Mouse (Mus musculus) megakaryocyte-erythroid progenitor cell, adult 5-6 weeks (primary cell): ENCODE measurements around the gene Tnfrsf11a. TPM values are rescaled to one million over a fixed set of nuclear protein-coding genes. Genes with fewer than 3 reads are reported as not detected.
A peak's percentile ranks its signal among the peaks of the same experiment; 100 is the strongest.

Source experiments
- ATAC-seq: replicated peaks from 2 replicates; pipeline ENCODE4 v1.8.0; 2016; ENCODE audit warnings: mild to moderate bottlenecking, inconsistent platforms; ENCODE audit not compliant: severe bottlenecking, poor library complexity, low FRiP score, low TSS enrichment
- total RNA-seq, 2 experiments: library from RNA; stranded (forward) in 1 of 2; stranded (reverse) in 1 of 2; fragments of 200-1000, 215-1000 nt in 1 of 2; fragments of >200 nt in 1 of 2; fragmentation: Nextera tagmentation in 1 of 2; gene quantifications; 2 replicates each; pipeline ENCODE4 v1.2.3; 2014 to 2017

Gene Tnfrsf11a
- total RNA-seq, 2 experiments from 2014 or later: not detected

DNA sequence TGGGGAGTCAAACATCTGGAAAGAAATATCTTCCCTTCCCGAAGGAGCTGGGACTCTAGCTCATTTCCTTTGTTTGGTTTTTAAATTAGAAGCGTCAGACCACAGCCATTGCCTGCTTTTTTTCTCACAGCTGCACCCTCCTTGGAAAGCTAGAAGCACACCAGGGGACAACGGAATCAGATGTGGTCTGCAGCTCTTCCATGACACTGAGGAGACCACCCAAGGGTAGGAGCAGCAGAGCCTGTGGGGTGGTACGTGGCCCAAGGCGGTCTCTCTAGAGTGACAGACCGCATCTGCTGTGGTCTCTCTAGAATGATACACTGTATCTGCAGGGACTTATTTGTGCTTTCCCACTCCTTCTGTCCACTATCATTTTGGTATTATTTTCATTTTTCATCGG lies 39.2 kb downstream of the Tnfrsf11a start:
- ATAC-seq: no peak

DNA sequence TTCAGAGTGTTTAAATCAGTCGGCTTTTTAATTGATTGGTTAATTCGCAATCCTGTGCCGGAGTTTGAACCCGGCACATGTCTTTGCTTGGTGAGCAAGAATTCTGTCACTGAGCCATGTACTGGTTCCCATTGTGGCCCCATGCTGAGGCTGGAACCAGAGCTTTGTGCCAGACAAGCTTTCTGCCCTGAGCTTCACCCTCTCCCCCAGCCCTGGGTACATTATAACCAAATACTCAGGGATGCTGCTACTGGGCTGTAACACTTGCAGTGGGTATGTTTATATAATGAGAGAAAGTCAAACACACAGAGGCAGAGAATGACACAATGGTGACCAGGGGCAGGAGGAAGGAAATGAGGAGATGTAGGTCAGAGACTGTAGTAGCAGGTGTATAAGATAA lies 43.8 kb downstream of the Tnfrsf11a start:
- no peak for ATAC-seq

DNA sequence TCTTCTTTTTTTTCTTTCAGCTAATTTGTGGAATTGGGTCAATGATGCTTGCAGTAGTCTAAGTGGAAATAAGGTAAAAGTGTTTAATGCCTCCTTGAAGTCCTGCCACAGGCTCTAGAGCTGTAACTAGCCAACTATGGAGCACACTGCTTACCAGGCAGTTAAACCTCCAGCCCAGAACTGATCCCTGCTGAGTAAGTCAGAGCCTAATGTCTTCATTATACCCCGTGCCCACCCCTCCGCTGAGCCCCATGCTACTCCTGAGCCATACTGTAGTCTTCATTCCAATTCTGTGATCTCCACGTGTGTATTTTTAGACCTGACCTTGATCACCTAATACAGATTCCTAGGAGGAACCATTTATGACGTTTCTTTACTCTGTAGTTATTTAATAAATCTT lies 44.5 kb downstream of the Tnfrsf11a start:
- ATAC-seq: no peak

DNA sequence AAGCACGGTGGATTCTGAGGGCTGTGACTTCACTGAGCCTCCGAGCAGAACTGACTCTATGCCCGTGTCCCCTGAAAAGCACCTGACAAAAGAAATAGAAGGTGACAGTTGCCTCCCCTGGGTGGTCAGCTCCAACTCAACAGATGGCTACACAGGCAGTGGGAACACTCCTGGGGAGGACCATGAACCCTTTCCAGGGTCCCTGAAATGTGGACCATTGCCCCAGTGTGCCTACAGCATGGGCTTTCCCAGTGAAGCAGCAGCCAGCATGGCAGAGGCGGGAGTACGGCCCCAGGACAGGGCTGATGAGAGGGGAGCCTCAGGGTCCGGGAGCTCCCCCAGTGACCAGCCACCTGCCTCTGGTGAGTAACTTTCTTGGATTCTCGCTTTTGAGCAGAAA lies 46.9 kb downstream of the Tnfrsf11a start:
- no peak for ATAC-seq

DNA sequence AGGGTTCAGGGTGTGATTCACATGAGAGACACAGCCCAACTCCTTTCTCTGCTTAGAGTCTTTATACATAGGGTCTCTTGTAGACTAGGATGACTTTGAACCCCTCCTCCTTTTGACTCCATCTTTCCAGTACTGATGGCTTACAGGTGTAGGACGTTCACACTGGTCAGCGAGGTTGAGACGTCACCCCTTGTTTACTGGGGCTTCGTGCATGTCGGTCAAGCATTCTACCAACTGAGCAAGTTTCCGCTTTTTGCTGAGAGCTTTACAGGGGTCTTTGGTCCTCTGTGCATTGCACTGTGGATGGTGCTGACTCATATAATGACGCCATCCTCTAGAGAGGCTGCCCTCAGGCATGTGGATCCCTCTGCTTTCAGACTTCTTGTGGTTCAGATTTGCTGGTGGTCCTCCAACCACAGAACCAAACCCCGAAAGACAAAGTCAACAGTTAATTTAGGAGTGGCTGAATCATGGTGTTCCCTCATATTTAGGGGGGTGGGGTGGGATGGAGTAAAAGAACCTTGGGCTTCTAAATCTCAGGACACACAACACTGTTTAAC lies 47.3 kb downstream of the Tnfrsf11a start:
- no peak for ATAC-seq

DNA sequence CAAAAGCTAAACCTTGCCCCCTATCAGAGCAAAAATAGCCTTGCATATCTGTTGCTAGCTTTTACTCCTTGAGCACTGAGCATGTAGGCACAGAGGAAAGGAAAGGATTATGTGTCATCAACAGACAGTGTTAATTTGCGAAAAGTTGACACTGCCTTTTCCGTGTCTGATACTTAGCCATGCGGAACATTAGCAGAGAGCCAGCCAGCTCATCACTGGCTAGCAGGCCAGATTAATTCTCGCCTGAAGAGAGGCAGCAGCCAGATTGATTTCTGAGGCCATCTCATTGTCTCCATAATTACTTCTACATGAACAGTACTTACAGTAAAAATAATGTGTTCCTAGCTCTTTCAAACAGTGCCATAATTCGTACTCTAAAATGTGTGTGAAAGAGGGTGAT lies 48.7 kb downstream of the Tnfrsf11a start:
- ATAC-seq: no peak

DNA sequence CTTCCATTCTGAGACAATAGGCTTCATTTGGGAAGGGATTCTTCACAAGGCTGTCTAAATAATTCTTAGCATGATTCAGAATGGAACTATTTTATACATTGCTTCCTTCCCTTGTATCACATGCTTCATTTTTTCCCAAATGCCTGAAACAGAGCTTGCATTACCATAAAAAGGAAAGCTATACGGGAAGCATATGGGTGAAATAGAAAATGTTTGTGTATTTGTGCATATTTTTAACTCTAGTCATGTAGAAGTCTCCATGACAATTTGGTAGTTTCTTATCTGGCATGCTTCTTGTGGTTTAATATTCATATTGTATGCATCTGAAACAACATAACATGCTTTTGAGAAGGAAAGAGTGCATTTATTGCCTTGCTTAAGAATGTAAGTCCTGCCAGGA lies 52.3 kb downstream of the Tnfrsf11a start:
- no peak for ATAC-seq

DNA sequence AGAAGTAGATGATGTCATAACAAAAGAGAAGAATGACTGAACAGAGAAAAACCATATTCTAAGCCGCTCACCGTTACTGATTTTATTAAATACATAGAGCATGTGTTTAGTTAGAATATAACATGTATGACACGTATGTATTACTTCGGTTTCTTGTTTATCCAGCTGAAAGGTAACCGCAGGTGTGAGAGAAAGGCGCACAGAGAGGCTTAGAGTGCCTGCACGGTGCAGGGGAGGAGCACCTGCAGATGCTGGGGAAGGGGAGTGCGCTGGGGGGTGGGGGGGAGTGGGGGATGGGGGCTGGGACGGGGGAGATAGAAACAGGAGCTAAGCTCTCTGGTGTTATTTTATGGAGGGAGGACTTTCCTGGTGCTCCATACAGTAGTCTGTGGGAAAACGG lies 62.4 kb downstream of the Tnfrsf11a start:
- no peak for ATAC-seq

DNA sequence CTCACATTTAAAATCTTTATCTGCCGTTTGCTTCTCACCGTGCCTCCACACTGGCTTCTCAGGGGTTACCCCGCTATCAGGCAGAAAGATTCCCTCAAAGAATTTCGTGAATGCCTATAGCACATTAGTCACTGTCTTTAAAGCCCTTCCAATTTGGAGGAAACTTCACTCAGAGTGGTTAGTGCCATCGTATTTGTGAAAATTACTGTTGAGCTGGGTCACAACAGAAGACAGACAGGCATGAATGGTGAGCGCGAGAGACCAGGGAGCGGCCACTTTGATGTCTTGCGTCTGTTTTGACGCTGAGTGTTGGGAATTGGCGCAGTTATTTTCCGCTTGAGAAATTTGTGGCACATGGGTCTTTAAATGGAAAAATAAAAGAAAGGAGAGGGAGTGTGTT lies 62.9 kb downstream of the Tnfrsf11a start:
- no peak for ATAC-seq

DNA sequence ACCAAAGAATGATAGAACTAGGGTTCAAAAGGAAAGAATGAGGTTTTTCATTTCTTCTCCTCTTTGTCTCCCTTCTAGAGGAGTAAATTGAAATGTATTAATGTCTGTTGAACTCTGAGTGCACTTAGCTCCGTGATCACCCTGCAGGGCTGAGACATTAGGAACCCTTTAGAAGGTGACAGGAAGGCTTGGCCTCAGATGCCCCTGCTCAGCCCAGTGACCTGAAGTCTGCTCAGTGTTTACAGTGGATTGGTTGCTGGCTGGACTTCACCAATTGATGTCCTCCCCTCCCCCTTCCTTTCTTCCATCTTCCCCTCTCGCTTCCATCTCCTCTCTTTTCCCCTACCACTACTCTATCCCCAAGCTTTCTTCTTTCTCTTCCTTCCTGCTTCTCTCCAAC lies 63.3 kb downstream of the Tnfrsf11a start:
- ATAC-seq: no peak

DNA sequence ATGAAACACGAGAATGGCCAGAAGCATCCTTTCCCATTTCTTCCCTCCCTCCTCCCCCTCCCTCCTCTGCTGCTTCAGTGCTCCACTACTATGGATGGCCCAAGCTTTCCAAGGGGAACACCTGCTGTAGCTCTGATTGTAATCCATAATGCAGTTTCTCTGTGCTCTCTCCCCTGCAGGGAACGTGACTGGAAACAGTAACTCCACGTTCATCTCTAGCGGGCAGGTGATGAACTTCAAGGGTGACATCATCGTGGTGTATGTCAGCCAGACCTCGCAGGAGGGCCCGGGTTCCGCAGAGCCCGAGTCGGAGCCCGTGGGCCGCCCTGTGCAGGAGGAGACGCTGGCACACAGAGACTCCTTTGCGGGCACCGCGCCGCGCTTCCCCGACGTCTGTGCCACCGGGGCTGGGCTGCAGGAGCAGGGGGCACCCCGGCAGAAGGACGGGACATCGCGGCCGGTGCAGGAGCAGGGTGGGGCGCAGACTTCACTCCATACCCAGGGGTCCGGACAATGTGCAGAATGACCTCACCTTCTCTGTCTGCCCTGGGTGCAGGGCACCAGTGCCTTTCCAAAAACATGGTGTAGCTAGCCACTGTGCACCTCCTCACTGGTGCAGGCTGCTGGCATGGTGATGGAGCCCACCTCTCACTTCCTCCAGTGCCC lies 64.0 kb downstream of the Tnfrsf11a start:
- ATAC-seq: no peak

DNA sequence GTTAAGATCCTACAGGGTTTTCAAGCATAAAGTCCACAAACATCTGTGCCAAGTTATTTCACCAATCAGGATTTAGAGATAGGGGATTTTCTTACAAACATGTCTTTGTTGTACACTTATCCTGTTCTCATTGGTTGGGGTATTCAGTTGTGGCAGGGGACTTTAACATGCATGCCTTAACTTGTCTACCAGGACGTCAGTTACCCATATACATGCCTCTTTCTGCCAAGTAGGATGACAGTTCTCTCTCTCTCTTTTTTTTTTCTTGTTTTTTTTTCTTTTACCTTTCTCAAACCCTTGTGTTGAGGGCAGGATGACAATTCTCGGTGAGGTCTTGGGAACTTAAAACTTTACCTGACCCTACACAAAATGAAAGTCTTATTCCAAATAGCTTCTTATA lies 65.9 kb downstream of the Tnfrsf11a start:
- ATAC-seq: no peak

DNA sequence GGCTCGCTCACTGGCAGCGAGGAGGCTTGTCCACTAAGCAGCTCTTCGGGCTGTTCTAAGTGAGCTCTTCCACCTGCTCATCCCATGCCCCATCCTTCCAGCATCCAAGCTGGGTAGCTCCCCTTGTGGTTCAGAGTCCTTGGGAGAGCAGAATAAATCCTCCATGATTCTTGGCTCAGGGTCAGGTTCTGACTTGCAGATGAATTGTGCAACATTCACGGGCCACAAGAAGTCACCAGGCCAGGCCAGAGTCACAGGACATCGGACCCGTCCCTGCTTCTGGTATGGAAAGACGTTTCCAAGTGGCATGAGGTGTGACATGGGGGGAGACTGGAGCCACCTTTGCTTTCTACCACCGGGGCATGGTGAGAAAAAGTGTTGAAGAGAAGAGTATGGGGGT lies 68.3 kb downstream of the Tnfrsf11a start:
- ATAC-seq: no peak

DNA sequence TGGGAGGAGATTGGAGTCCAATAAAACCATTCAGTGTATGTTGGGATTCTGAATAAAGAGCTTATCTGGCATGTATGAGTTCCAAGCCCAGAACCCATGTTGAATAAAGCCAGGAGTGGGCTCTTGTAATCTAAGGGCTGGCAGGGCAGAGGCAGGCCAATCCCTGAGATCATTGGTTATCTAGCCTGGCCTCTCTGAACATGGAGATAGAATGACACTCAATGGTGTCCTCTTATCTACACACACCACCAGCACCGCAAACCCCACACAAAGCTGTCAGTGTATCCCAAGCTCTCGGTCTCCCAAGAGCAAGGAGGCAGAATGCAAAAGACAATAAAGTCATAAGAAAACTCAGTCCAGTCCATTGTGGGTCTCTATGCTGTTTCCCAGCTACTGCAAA lies 70.8 kb downstream of the Tnfrsf11a start:
- peak; percentile 99 for ATAC-seq

DNA sequence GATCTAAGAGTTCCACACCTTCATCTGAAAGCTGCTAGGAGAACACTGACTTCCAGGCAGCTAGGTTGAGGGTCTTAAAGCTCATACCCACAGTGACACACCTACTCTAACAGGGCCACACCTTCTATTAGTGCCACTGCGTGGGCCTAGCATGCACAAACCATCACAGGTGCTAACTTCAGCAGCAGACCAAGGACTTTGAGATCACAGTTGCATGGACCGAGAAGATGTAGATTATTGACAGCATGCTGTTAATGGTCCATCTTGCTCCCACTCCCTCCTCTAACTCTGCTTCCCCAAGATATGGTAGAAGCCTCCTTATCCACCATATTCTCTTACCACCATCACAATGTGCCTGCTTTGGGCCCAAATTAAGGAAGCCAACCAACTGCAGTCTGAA lies 79.2 kb downstream of the Tnfrsf11a start:
- ATAC-seq: no peak

DNA sequence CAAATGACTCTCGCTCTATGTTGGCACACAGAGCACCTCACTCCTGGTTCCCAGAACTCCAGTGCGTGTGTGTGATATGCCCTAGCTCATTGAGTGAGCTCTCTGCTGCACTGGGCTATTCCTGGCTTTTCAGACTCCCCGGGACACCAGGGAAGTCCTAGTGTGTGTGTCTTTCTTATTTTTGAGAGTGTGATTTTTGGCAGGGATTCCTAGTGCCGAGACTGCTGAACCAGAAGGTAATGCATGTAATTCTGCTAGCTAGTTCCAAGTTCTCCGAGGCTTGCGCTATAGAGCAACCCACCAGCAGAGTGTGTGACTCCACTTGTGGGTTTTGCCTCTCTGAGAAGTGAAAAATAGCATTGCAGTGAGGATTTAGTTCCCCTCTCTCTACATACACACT lies 96.1 kb downstream of the Tnfrsf11a start:
- no peak for ATAC-seq

DNA sequence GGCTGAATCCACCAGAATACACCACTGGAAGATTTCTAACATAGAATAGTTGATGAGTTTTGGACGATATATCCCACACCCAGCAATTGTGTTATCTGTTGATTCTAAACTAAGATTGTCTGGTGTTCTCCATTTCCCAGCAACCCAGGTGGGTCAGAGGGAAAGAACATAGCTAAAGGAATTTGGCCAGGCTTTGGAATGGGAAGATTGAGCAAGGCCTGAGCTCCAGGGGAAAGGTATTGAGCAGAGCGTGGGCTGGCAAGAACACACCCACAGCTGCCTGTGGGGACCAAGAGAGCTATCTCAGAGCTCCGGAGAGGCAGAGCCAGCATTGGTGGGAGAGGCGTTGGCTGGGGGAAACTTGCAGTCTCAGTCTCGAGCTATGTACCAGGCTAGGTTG lies 97.3 kb downstream of the Tnfrsf11a start:
- no peak for ATAC-seq

DNA sequence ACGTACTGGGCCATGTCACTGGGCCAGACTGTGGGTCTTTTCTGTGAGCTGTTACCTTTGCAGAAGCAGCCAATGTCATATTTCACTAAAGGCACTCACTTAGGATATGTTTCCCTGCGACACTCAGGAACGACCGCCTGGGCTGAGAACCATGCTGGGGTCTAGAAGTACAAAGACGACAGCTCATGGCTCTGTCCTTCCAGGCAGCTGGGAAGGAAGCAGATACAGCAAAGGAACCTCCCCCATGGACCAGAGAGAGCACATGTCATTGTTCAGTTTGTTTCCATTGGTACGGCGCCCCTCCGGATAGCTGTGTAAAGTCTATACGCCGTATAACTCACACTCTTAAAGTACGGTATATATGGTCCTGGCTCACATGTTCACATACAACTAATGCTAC lies 97.9 kb downstream of the Tnfrsf11a start:
- no peak for ATAC-seq

DNA sequence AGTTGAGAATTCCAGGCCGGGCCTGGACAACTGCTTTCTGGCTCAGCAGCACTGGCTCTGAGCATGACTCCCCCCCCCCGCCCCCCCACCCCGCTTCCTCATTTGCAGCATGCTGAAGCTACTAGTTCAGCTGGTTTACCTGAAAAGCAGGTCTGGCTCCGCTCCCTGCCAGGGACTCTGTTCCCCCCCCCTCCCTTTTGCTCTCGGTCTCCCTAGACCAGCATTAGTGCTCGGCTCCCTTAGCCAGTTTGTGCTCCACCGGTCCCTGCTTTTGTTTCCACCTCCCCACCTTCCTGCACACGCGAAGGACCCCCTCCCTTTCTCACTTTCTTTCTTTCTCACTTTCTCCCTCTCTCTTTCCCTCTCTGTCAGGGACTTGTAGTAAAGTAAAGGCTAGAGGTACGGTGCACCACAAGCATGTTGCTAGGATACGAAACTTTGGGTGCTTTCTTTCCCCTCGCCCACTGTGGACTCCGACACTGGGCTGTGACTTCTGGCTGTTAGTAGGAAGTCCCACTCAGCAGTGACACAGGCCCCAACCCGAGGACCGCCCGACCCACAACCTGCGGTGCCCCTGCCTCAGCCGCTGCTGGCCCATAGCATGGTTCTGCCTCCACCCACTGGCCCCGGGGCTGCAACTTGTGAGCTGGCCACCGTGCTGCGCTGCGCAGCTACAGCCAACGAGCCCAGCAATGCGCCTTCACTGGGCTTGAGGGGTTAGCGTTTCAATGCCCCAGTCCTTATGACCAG lies 100.2 kb downstream of the Tnfrsf11a start:
- ATAC-seq: peak; percentile 79

DNA sequence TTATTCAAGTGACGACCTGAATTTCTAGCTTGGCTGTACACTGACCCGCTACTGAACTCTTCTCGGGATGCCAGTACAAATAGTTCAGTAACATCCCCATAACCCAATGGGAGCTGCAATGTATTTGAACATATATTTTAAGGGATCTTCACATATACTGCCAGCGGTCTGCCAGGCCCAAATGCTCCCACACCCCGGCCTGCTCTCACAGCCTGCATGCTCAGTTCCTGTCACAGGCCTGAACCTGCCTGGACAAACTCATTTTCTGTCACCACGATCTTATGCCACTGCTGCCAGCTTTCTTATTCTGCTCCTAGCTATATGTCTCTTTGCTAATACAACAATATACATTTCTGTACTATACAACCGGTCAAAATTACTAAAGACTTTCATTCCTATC lies 100.9 kb downstream of the Tnfrsf11a start:
- no peak for ATAC-seq

DNA sequence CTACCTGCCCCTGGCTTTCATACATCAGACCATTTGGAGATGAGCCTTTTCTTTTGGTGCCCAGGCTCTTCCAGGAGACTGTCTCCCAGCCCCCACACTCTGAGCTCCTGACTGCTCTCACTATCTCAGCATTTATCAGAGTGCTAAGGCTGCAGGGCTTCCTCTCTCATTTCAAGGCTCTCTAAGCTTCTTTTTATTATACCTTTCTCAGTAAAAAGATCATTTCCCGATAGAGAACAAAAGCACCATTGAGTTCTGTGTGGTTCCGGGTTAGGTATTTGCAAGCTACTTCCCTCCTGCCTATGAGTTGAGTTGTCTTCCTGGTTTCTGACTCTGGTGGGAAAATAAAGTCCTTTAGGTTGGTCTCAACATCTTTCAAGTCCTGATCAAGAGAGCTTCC lies 103.0 kb downstream of the Tnfrsf11a start:
- no peak for ATAC-seq
